Mouse (Mus musculus) cerebellum, adult 2 months (tissue): ENCODE results near the gene Ndn.

Source experiments
- CTCF ChIP-seq: fragments of 200-500 bp; IDR thresholded peaks from 2 replicates; pipeline ENCODE4 v1.5.1; 2011; ENCODE audit warnings: low read depth, mild to moderate bottlenecking, control low read depth, low read length, moderate library complexity, borderline replicate concordance; ENCODE audit not compliant: insufficient read depth
- POLR2A ChIP-seq: fragments of 200-500 bp; IDR thresholded peaks from 2 replicates; pipeline ENCODE4 v1.6.1; 2011; ENCODE audit warnings: low read length, control low read depth, borderline replicate concordance; ENCODE audit not compliant: insufficient read depth

DNA sequence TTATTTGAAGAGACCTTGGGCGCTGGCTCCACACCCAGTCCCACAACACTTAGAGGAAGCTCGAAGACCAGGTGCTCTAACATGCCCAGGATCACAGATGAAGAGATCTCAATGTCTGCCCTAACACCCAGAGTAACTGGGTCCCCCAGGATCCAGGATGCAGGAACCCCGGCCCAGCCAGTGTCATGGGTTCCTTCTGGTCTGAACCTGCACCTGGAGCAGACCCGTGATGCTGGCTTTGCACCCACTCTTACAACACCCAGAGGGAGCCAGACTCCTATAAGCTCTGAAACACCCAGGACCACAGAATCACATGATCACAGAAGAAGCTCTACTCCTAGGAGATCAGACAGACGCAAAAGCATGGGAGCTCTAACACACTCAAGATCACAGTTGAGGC lies 29.6 kb upstream of the Ndn start:
- TF ChIP-seq CTCF (no peak), POLR2A (no peak)
